Mouse (Mus musculus): ENCODE measurements around the gene Vps29. TPM values are rescaled to one million over a fixed set of nuclear protein-coding genes. Genes with fewer than 3 reads are reported as not detected.

Vps29 gene
- polyA plus RNA-seq, 1 experiment from 2014 or later: 278 TPM

DNA sequence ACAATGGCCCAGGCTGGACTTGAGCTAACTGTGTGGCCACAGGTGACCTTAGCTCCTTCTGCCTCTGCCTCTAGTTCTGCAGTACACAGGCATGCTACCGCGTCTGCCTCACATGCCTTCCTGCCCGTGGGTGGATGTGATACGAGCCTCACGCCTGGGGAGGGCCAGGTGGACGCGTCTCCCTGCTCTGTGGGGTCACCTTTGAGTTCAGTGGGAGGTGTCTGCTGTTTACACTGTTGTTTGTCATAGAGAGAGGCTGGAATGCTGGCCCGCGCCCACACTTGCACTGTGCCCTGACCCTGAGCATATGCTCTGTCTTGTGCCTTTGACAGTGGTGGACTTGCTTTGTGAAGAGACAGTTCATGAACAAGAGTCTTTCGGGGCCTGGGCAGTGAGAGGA, 51.4 kb downstream of the Vps29 start:
- H3K9ac ChIP-seq: no peak overlapping the region
- peaks cover 3% of the 10 kb centered on the region for H3K4me1 ChIP-seq (replicated peaks)
- ATAC-seq: no peak
- no peak overlapping the region for H3K4me3 ChIP-seq (replicated peaks)
- no peaks in the 10 kb centered on the region for H3K27me3 ChIP-seq (replicated peaks)
- no peak overlapping the region for H3K4me2 ChIP-seq (replicated peaks)
- no peaks in the 10 kb centered on the region for H3K9me3 ChIP-seq
- H3K36me3 ChIP-seq: peaks cover 50% of the 10 kb centered on the region
- no peak overlapping the region for H3K27ac ChIP-seq
- WGBS: 88% methylated on average over 10 of the region's 10 CpGs

DNA sequence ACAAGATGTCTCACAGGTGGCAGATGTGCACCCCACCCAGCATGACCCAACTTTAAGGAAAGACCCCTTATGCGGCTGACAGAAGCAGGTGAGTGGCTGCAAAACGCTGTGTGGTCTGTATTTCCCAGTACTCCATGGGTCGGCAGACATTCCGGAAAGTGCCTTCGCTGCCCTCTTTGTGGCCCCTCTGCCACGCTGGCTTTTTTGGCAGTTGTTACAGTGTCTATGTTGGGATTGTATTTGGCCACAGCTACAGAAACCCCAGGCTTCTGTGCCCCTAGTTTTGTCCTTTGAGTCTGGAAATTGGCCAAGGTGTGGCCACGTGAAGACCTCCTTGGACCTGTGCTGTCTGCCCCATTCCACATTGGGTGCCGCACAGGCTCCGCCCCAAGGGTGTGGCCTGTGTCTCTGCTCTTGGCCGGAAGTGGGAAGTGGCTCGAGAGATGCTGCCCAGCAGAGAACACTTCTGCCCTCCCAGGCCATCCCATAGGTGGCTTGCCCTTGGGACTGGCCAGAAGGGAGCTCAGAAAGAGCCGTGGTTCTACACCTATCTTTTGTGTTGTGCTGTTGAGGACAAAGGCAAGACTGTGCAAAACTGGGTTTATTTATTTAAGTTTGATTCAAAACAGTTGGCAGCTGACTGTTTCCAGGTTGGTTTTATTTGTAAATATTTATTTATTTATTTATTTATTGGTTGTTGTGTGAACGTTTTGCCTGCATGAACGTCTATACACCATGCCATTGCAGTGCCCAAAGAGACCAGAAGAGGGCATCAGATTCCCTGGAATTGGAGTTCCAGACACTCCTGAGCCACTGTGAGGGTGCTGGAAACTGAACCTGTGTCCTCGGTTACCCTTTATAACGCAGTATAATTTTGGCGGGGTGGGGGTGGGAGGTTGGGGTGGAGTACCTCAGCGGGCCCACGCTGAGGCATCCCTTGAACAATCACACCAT, 55.8 kb downstream of the Vps29 start:
- no peak overlapping the region for H3K4me2 ChIP-seq (replicated peaks)
- H3K27ac ChIP-seq: no peak overlapping the region
- WGBS: 90% methylated on average over 19 of the region's 19 CpGs
- H3K4me1 ChIP-seq (replicated peaks): peaks cover 4% of the 10 kb centered on the region; the same call in 1 of the 2 replicates
- no peaks in the 10 kb centered on the region for H3K9me3 ChIP-seq
- H3K36me3 ChIP-seq: peaks cover 28% of the 10 kb centered on the region
- ATAC-seq: no peak
- no peak overlapping the region for H3K9ac ChIP-seq
- no peak overlapping the region for H3K4me3 ChIP-seq (replicated peaks)
- H3K27me3 ChIP-seq (replicated peaks): no peaks in the 10 kb centered on the region

DNA sequence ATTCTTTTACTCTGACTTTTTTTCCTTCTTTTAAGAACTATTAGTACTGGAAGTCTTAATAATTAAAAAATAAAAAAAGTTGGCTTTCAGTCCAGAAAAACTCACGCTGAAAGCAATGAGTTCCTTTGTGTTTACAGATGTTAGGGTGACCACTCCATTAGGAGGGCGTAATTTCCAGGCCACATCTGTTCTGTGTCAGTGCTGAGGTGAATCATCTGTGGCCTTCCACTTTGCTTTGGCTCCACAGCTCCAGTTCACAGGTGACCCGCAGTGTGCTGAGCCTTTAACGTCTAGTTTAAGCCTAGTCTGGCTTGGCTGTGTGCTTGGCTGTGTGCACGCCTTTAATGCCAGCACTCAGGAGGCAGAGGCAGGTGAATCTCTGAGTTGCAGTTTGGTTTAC, 57.7 kb downstream of the Vps29 start:
- no peaks in the 10 kb centered on the region for H3K27me3 ChIP-seq (replicated peaks)
- no peak overlapping the region for H3K9ac ChIP-seq
- WGBS: 59% methylated on average over 5 of the region's 5 CpGs
- H3K36me3 ChIP-seq: peaks cover 12% of the 10 kb centered on the region
- H3K4me3 ChIP-seq (replicated peaks): no peak overlapping the region
- peaks cover 4% of the 10 kb centered on the region; the same call in 1 of the 2 replicates for H3K4me1 ChIP-seq (replicated peaks)
- H3K4me2 ChIP-seq (replicated peaks): no peak overlapping the region
- no peak overlapping the region for H3K27ac ChIP-seq
- ATAC-seq: no peak
- no peaks in the 10 kb centered on the region for H3K9me3 ChIP-seq

DNA sequence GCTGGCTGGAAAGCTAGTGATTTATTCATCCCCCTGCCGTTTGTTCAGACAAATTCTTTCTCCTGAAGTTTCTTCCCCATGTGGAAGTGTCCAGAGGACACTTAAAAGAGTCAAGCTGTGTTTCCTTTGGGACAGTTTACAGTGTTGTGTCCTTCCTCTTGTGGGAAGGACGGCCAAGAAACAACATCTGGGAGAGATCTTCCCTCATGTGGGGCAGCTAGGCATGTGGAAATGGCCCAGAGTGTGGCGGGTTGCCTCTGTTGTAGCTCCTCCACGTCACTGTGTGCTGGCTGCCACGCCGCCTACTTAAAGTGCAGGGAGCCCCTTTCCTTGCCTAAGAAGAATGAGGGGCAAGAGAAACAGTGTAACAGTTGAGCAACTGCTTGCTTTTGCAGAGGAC, 58.7 kb downstream of the Vps29 start:
- peaks cover 6% of the 10 kb centered on the region for H3K36me3 ChIP-seq
- H3K9me3 ChIP-seq: no peaks in the 10 kb centered on the region
- ATAC-seq: peak; percentile 47; the same call in 1 of the 2 replicates
- 31% methylated on average over 6 of the region's 6 CpGs for WGBS
- H3K4me3 ChIP-seq (replicated peaks): no peak overlapping the region
- H3K4me1 ChIP-seq (replicated peaks): peaks cover 4% of the 10 kb centered on the region; the same call in 1 of the 2 replicates
- no peak overlapping the region for H3K9ac ChIP-seq
- no peaks in the 10 kb centered on the region for H3K27me3 ChIP-seq (replicated peaks)
- H3K4me2 ChIP-seq (replicated peaks): no peak overlapping the region
- 0 out of 2 replicates have a peak overlapping the region, but pooled peaks have one; percentile 23 for H3K27ac ChIP-seq

DNA sequence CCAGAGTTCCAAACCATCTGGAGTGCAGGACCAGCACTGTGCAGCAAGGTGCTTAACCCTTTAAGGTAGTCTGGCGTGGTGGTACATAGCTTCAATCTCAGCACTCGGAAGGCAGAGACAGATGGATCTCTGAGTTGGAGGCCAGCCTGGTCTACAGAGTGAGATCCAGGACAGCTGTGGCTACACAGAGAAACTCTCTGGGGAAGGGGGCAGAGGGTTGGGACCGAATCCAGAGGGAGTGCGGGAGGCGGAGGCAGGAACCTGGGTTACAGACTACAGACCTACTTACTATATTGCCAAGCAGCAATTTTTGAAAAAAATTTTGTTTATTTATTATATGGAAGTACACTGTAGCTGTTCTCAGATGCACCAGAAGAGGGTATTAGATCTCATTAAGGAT, 60.2 kb downstream of the Vps29 start:
- Histone ChIP-seq H3K4me3 (replicated peaks) (no peak overlapping the region), H3K27me3 (replicated peaks) (no peaks in the 10 kb centered on the region), H3K36me3 (peaks cover 6% of the 10 kb centered on the region), H3K9me3 (no peaks in the 10 kb centered on the region), H3K9ac (no peak overlapping the region), H3K27ac (no peak overlapping the region), H3K4me2 (replicated peaks) (no peak overlapping the region), H3K4me1 (replicated peaks) (peaks cover 4% of the 10 kb centered on the region; the same call in 1 of the 2 replicates)
- no peak for ATAC-seq
- WGBS: 90% methylated on average over 5 of the region's 5 CpGs

Other genes with a start within 250 kb of the Vps29 start
- gene Ccdc63, start 213.5 kb upstream of the Vps29 start, polyA plus RNA-seq (2015; fragmentation: Nextera tagmentation; extraction: Ambion mirVana): not detected in 2 replicates
- gene Ppp1cc, start 196.1 kb upstream of the Vps29 start, polyA plus RNA-seq (2015; fragmentation: Nextera tagmentation; extraction: Ambion mirVana): 240 and 244 TPM in 2 replicates
- gene Hvcn1, start 147.6 kb upstream of the Vps29 start, polyA plus RNA-seq (2015; fragmentation: Nextera tagmentation; extraction: Ambion mirVana): 5.2 and 5.8 TPM in 2 replicates
- gene Tctn1, start 89.9 kb upstream of the Vps29 start, polyA plus RNA-seq (2015; fragmentation: Nextera tagmentation; extraction: Ambion mirVana): 3.0 and 3.2 TPM in 2 replicates
- 10.4 and 11.0 TPM in 2 replicates for gene Pptc7, start 70.0 kb upstream of the Vps29 start, polyA plus RNA-seq (2015; fragmentation: Nextera tagmentation; extraction: Ambion mirVana)
- gene Rad9b, start 136 bp upstream of the Vps29 start, polyA plus RNA-seq (2015; fragmentation: Nextera tagmentation; extraction: Ambion mirVana): 8.6 and 9.2 TPM in 2 replicates
- gene Gpn3, start 17.5 kb downstream of the Vps29 start, polyA plus RNA-seq (2015; fragmentation: Nextera tagmentation; extraction: Ambion mirVana): 62.9 and 67.2 TPM in 2 replicates
- gene Fam216a, start 18.0 kb downstream of the Vps29 start, polyA plus RNA-seq (2015; fragmentation: Nextera tagmentation; extraction: Ambion mirVana): 44.0 and 48.0 TPM in 2 replicates
- gene Arpc3, start 37.5 kb downstream of the Vps29 start, polyA plus RNA-seq (2015; fragmentation: Nextera tagmentation; extraction: Ambion mirVana): 128 and 138 TPM in 2 replicates
- 35.2 and 38.3 TPM in 2 replicates for gene Anapc7, start 67.3 kb downstream of the Vps29 start, polyA plus RNA-seq (2015; fragmentation: Nextera tagmentation; extraction: Ambion mirVana)
- 33.8 and 36.1 TPM in 2 replicates for gene Atp2a2, start 147.9 kb downstream of the Vps29 start, polyA plus RNA-seq (2015; fragmentation: Nextera tagmentation; extraction: Ambion mirVana)